Mouse (Mus musculus) lung, postnatal 10 days (tissue): ENCODE results near the gene Chrm3.

ENCODE experiments used
- DNase-seq: peaks from one replicate; pipeline ENCODE4 v3.0.0; 2021

Chrm3 gene

GRCm38 (mm10) chr13:9973742-9974321, 386.8 kb downstream of the Chrm3 start:
- DNase-seq = no peak

DNA sequence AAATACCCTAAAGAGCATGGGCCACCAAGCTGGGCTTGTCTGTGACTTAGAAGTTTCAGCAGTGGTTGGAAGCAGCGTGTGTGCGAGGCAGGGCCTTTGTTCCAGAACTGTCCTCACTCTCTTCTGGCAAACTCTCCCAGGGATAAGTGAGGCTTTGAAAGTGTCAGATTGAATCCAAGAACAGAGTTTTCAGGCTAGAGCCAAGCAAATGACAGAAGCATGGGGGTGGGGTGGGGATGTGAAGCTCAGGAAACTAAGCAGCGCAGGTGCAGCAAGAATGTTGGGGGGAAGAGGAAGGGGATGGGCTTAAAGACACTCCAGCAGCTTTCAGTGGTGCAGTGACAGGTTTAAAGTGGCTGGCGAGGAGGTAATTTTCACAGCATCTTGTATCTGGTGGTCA, 388.8 kb downstream of the Chrm3 start:
- no peak for DNase-seq

GRCm38 (mm10) chr13:9952619-9953018, 408.0 kb downstream of the Chrm3 start:
- no peak for DNase-seq

DNA sequence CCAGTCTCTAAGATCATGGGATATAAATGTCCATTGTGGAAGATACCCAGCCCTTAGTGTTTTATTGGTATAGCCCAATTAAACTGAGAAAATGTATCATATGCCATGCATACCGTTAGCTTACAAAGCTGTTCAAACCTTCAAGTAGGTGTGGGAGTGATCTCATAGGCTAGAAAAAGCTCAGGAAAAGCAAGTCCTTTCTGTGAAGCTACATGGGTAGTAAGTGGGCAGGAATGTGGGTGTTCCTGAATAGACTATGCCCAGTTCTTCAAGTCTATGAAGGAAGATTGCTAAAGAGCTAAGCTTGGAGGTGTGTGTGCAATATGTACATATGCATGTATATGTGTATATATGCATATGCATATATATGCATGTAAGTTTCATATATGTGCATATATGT, 409.3 kb downstream of the Chrm3 start:
- DNase-seq = no peak

GRCm38 (mm10) chr13:9949091-9949490, 411.6 kb downstream of the Chrm3 start:
- DNase-seq = no peak

GRCm38 (mm10) chr13:9940186-9940585, 420.5 kb downstream of the Chrm3 start:
- peak; percentile 22 for DNase-seq

- peak; percentile 70 for DNase-seq
These were observed 421.7 kb downstream of the Chrm3 start for GRCm38 (mm10) chr13:9938798-9939485.

DNA sequence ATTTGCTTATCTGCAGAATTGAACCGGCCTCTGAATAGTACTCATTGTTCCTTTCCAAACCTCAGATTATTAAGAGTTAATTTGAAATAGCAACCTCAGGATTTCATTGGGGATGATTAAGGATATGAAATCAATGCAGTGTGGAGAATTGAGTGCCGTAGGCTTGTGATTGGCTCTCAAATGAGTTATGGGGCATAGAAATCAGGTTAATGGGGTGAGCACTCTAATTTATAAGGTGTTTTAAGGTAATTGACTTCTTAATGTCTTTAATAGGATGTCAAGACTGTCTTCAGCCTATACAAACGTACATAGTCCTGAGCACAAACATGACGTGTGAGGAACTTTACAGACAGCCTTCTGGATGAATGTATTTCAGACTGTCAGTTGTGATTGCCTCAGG, 427.9 kb downstream of the Chrm3 start:
- no peak for DNase-seq

- DNase-seq = no peak
These were observed 430.0 kb downstream of the Chrm3 start for GRCm38 (mm10) chr13:9930606-9931005.

- peak; percentile 67 for DNase-seq
These were observed 430.7 kb downstream of the Chrm3 start for GRCm38 (mm10) chr13:9929978-9930377.

GRCm38 (mm10) chr13:9921150-9921549, 439.5 kb downstream of the Chrm3 start:
- no peak for DNase-seq

DNA sequence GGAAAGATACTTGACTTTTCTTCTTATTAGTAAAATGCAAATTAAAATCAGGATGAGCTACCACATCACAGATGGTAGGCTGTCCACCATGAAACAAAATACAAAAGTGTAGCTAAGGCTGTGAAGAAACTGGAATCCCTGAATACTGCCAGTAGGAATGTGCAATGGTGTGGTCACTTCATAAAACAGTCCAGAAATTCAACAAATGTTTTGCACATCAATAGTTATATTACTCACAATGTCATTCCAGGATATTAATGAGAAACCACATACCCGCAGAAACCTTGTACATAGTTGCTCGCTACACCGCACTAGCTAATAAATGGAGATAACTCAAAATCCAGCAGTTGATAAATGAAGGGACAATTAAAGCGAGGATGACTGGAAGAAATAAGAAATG, 447.9 kb downstream of the Chrm3 start:
- no peak for DNase-seq

DNA sequence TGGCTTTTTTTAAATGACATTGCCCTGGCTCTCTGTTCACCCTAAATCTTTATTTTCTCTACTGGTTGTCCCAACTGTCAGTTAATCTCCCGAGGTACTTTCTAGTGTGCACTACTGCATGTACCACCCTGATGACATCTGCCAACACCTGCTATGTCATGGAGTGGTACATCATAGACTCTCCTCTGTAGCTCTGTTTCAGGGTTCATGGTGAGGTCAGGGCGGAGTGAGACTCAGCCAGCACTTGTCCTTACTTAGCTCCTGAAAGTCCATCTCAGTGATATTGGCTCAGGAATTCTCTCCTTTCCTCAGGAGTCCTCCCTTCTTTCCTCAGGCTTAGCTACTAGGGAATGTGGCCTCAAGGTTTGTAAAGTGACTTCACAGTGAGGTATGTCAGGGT, 451.9 kb downstream of the Chrm3 start:
- no peak for DNase-seq

- DNase-seq = no peak
These were observed 453.4 kb downstream of the Chrm3 start for GRCm38 (mm10) chr13:9907202-9907601.

DNA sequence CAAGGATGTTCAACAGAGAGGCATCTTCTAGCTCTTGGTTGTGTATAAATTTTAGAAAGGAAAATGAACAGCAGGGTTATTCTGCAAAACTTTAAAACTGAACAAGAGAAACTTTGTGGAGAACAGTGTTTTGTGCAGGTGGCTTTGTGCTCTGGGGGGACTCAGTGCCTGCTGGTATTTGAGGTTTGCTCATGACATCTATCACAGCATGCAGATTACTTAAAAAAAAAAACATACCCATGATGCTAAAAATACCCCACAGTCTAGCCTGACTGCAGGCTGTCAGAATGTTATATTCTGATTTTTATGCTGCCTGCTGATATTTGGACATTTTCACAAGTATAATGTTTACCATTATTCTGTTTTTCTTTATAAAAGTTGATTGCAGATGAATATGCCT, 456.2 kb downstream of the Chrm3 start:
- DNase-seq = no peak

- no peak for DNase-seq
These were observed 459.8 kb downstream of the Chrm3 start for GRCm38 (mm10) chr13:9900653-9901385.

DNA sequence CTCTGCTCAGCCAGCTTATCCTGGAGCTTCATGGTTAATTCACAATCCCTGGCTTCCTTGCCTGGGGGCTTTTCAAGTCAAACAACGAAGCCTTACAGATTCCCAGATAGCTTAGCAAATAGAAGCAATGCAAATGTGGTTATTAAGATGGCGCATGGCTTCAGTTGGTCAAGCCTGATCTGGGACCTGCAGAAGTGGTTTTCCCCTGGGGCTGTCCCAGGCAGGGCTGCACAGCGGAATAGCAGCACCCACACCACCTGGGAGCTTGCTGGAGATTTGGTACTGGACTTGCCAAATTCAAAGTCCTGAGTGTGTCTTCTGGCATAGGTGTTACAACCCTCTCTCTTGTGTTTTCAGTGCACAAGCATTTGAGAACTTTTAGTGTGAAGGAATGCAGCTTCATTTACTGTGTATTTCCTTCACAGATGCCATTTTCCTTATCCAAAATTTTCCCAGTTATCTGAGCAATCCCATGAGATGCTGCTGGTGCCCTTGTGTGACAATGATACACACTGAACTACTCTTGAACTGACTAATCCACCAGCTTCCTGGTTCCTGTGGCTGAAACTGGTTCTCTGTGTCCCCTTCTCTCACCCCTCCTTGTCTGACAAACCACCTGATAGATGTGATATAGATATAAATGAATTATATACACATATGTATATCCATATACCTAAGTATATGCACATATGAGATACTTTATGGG, 461.8 kb downstream of the Chrm3 start:
- DNase-seq = no peak

GRCm38 (mm10) chr13:9897231-9897630, 463.4 kb downstream of the Chrm3 start:
- DNase-seq = no peak

DNA sequence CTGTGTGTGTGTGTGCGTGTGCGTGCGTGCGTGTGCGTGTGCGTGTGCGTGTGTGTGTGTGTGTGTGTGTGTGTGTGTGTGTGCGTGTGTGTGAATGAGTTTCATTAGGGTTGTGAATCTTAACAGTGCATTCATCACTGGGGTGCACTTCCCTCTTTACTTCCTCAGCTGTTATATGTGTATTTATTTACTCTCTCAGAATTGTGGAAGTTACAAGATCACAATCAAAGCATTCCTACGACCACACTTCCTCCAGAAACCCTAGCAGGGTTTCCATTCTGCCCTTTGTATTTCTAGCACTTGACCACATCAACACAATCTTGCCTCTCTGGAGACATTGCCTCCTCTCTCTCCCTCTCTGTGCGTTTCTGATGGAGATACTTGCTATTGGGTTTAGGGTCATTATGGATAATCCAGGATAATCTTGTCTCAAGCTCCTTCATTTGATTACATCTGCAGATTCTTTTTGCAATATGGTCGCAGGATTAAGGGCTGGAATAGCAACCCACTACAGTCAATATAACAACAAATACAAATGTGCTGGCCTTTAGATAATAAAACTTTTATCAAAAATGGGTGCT, 465.5 kb downstream of the Chrm3 start:
- DNase-seq = no peak

DNA sequence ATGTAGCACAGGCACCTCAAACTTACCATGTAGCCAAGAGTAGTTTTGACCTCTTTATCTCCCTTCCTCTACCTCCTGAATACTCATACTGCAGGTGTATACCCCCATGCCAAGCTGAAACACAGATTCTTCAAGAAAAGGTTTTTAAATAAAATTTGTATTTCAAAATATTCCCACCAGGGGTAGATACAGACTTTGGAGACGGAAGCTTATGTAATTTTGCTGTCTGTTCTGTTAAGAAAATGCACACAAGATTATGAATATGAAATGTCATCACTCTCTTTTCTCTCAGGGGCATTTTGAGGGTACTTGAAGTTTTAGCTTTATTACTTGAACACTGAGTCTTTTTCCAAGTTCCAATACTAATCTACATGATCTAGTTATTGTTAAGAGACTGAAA, 469.6 kb downstream of the Chrm3 start:
- no peak for DNase-seq

GRCm38 (mm10) chr13:9890460-9890859, 470.2 kb downstream of the Chrm3 start:
- DNase-seq = no peak

- DNase-seq = no peak
These were observed 470.7 kb downstream of the Chrm3 start for GRCm38 (mm10) chr13:9889954-9890353.

GRCm38 (mm10) chr13:9888284-9888683, 472.4 kb downstream of the Chrm3 start:
- no peak for DNase-seq
